Mouse (Mus musculus): ENCODE data around the gene Cfd. TPM values are rescaled to one million over a fixed set of nuclear protein-coding genes. Genes with fewer than 3 reads are reported as not detected.

The Cfd gene
- polyA plus RNA-seq, 1 experiment from 2014 or later = not detected

DNA sequence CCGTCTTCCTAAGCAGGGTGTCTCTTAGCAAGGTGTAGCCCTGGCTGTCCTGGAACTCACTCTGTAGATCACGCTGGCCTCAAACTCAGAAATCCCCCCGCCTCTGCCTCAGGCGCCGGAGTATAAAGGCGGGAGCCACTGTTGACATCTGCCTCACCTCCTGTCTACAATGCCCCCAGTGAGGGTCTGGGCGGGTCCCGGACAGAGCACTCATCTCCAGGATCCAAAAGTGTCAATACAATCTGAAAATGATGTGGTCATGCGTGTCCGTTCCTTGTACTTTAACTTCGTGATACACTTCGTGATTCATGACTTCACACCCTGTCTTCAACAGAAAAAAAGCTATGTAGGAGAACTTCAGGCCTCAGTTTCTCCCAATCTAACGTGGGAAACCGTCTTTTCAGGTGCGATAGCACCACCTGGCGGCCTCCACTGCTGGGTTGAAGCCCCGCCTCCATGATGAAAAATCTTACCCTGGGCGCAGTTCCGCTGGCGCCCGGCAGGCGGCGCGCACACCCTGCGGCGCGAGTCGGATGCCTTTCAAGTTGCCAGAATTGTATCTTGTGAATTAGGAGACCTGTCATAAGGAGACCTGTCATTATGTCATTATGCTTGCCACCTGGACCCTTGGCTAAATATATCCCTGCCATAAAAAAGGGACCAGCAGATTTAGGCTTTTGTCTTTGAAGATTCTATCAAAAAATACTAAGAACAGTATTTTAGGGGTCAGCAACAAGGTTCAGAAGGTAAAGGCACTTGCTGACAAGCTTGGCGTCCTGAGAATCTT, 34.5 kb downstream of the Cfd start:
- H3K9ac ChIP-seq (replicated peaks; ENCODE audit: low read depth, low read length) = no peak overlapping the region
- H3K27ac ChIP-seq (ENCODE audit: low read depth, low read length) = no peak overlapping the region
- H3K9me3 ChIP-seq (ENCODE audit: control insufficient read depth, low read length) = no peaks in the 10 kb centered on the region
- peaks cover 14% of the 10 kb centered on the region for H3K4me1 ChIP-seq (ENCODE audit: control insufficient read depth, insufficient read depth, low read length)
- H3K27me3 ChIP-seq (ENCODE audit: control insufficient read depth, insufficient read depth, low read length) = peaks cover 32% of the 10 kb centered on the region
- ATAC-seq (ENCODE audit: low read depth) = no peak
- 10% methylated on average over 29 of the region's 29 CpGs for WGBS
- no peak overlapping the region for H3K4me3 ChIP-seq (ENCODE audit: low read depth, low read length)
- no peaks in the 10 kb centered on the region for H3K36me3 ChIP-seq (ENCODE audit: control insufficient read depth, insufficient read depth, low read length)
- peak overlapping the region; percentile 83; the same call in 1 of the 2 replicates for H3K4me2 ChIP-seq (ENCODE audit: low read depth, low read length)

DNA sequence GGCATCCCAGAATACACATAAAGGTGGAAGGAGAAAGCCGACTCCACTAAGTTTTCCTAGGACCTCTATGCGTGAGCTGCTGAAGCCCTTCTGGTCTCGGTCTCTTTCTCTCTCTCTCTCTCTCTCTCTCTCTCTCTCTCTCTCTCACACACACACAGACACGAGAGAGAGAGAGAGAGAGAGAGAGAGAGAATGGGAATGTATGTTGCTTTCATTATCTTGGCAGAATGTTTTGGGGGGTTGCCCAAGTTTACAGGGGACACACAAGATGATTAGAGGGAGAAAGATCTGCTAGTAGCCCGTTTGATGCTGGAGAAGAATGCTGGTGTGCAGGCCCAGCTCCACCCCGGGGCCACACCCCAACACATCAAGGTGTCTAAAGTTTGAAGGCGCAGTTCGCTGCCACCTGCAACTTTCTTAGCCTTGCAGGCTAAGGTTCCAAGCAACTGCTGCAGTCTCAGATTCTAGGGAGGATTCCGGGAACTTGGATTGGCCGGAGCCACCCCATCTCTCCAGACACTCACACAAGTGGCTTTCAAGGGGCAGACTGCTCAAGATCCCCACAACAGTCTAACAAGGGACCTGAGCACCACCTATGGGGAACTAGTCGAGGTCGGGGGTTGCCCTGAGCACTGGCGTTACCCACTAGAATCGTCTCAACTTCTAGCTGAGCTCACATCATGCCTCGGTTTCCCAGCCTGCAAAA, 35.3 kb downstream of the Cfd start:
- H3K4me3 ChIP-seq (ENCODE audit: low read depth, low read length) = peak overlapping the region; percentile 88
- WGBS = 11% methylated on average over 15 of the region's 15 CpGs
- H3K36me3 ChIP-seq (ENCODE audit: control insufficient read depth, insufficient read depth, low read length) = 0 out of 2 replicates have a peak, but pooled peaks cover 2% of the 10 kb centered on the region
- peak overlapping the region; percentile 83 for H3K4me2 ChIP-seq (ENCODE audit: low read depth, low read length)
- no peak for ATAC-seq (ENCODE audit: low read depth)
- peaks cover 16% of the 10 kb centered on the region for H3K4me1 ChIP-seq (ENCODE audit: control insufficient read depth, insufficient read depth, low read length)
- H3K27me3 ChIP-seq (ENCODE audit: control insufficient read depth, insufficient read depth, low read length) = peaks cover 24% of the 10 kb centered on the region
- no peaks in the 10 kb centered on the region for H3K9me3 ChIP-seq (ENCODE audit: control insufficient read depth, low read length)
- no peak overlapping the region; the same call in 1 of the 2 replicates for H3K27ac ChIP-seq (ENCODE audit: low read depth, low read length)
- peak overlapping the region; percentile 91 for H3K9ac ChIP-seq (replicated peaks; ENCODE audit: low read depth, low read length)

DNA sequence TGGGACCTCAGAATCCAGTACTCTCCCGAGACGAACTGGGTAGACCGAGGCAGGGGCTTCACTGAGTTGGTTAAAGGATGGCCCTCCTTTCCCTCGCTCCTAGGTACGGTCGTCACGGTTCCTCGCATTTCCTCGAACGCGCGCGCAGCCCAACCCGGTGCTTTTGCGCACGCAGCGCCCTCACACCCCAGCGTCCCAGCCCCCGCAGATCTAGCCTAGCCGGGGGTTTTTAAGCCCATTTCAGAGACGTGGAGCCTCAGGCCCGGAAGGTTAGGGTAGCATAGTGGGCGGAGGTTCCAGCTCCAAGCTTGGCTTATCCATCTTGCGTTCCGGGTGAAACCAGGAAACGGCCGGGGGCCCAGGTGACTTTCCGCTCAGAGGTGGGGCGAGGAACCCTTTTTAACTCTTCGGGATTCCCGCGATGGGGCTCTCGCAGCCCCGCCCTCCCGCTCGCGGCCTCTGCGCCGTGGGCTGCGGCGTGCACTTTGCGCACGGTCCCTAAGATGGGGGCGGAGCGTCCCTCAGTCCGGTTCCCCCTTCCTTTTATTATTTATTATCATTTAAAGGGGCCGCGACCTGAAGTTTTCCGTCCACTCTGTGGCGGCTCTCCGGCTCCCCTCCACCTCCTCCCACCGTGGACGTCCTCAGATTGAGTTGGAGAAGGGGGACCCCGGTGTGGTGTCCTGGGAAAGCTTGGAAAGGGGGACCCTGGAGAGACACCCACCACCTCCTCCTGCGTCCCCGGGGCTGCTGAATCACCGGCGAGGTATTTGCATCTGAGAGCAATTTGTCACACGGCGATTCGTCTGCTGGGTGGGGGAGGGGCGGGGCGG, 36.1 kb downstream of the Cfd start, which contains the start of gene Arid3a:
TSS of gene Arid3a (plus strand) at position 553 of the 833 bp plus-strand sequence.
- WGBS = under 1% methylated on average over 63 of the region's 63 CpGs

DNA sequence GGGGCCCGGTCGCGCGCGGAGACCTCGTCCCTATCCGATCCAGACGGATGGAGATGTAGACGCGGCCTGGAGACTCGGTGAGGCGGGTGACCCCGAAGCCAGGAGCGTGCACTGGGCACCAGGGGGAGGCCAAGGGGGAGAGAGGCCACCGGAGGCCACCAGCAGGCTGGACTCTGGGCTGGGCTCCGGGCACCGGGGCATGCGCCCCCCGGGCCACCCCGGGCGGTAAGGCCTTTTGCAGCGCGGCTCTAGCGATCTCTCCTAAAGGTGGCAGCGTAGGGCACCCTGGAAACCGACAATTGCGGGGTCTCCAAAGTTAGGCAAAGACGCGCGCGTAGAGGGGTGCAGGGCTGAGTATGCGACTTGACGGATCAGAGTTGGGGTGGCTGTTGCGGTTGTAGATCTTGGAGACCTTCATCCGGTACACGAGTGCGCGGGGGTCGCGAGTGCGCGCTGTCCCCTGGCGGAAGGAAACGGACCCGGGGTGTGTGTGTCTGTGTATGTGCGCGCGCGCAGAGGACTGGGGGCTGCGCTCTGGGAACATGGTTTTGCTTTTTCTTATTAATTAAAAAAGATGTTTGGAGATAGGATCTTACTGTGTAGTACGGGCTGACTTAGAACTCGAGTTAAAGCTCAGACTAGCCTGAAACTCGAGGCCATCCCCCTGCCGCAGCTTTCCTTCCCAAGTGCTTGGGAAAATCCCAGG, 36.8 kb downstream of the Cfd start:
- H3K9ac ChIP-seq (replicated peaks; ENCODE audit: low read depth, low read length) = peak overlapping the region; percentile 91
- no peaks in the 10 kb centered on the region for H3K9me3 ChIP-seq (ENCODE audit: control insufficient read depth, low read length)
- peaks cover 17% of the 10 kb centered on the region for H3K4me1 ChIP-seq (ENCODE audit: control insufficient read depth, insufficient read depth, low read length)
- peaks cover 9% of the 10 kb centered on the region for H3K36me3 ChIP-seq (ENCODE audit: control insufficient read depth, insufficient read depth, low read length)
- WGBS = under 1% methylated on average over 54 of the region's 54 CpGs
- peaks cover 10% of the 10 kb centered on the region for H3K27me3 ChIP-seq (ENCODE audit: control insufficient read depth, insufficient read depth, low read length)
- peak overlapping the region; percentile 83 for H3K4me2 ChIP-seq (ENCODE audit: low read depth, low read length)
- peak; percentile 36 for ATAC-seq (ENCODE audit: low read depth)
- H3K27ac ChIP-seq (ENCODE audit: low read depth, low read length) = peak overlapping the region; percentile 92
- H3K4me3 ChIP-seq (ENCODE audit: low read depth, low read length) = peak overlapping the region; percentile 88

More for the DNA sequence above, 36.1 kb downstream of the Cfd start, which contains the start of gene Arid3a:
- ATAC-seq (ENCODE audit: low read depth) = peak; percentile 73
- H3K36me3 ChIP-seq (ENCODE audit: control insufficient read depth, insufficient read depth, low read length) = 0 out of 2 replicates have a peak, but pooled peaks cover 6% of the 10 kb centered on the region
- peak within 1 kb of the TSS; percentile 91 for H3K9ac ChIP-seq (replicated peaks; ENCODE audit: low read depth, low read length)
- H3K4me3 ChIP-seq (ENCODE audit: low read depth, low read length) = peak within 1 kb of the TSS; percentile 88
- peak within 1 kb of the TSS; percentile 83 for H3K4me2 ChIP-seq (ENCODE audit: low read depth, low read length)
- peak within 1 kb of the TSS; percentile 92 for H3K27ac ChIP-seq (ENCODE audit: low read depth, low read length)
- H3K9me3 ChIP-seq (ENCODE audit: control insufficient read depth, low read length) = no peaks in the 10 kb centered on the region
- H3K27me3 ChIP-seq (ENCODE audit: control insufficient read depth, insufficient read depth, low read length) = peaks cover 17% of the 10 kb centered on the region
- H3K4me1 ChIP-seq (ENCODE audit: control insufficient read depth, insufficient read depth, low read length) = peaks cover 15% of the 10 kb centered on the region

DNA sequence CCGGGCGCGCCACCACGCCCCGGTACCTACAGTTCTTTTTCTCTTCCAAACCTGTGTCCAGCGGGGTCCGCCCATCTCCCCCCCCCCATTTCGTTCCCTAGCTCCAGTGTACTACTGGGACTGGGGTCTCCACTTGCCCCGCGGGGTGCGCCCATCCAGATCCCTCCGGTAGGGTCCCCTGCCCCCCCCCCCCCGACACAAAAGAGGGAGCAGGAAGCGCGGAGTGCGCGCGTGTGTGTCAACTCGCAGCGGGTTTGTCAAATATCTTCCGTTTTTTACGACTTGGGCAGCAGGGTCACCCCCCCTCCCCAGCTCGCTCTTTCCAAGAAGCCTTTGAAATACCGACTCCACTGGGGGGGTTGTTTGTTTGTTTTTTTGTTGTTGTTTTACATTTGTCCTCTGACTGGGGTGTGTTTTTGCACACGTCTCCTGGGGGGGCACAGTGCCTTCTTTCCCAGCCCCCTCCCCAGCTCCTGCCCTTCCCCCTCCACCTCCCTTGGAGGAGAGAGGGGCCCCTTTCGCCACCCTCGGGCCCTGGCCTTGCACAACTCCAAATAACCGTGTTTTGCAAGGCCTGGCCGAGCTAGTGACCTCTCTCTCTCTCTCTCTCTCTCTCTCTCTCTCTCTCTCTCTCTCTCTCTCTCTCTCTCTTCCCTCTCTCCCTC, 37.5 kb downstream of the Cfd start:
- Histone ChIP-seq H3K36me3 (ENCODE audit: control insufficient read depth, insufficient read depth, low read length) (peaks cover 13% of the 10 kb centered on the region), H3K4me1 (ENCODE audit: control insufficient read depth, insufficient read depth, low read length) (peaks cover 22% of the 10 kb centered on the region), H3K27me3 (ENCODE audit: control insufficient read depth, insufficient read depth, low read length) (peaks cover 3% of the 10 kb centered on the region; the same call in 1 of the 2 replicates), H3K4me3 (ENCODE audit: low read depth, low read length) (peak overlapping the region; percentile 88), H3K9me3 (ENCODE audit: control insufficient read depth, low read length) (no peaks in the 10 kb centered on the region), H3K9ac (replicated peaks; ENCODE audit: low read depth, low read length) (peak overlapping the region; percentile 91), H3K4me2 (ENCODE audit: low read depth, low read length) (peak overlapping the region; percentile 83), H3K27ac (ENCODE audit: low read depth, low read length) (peak overlapping the region; percentile 92)
- no peak for ATAC-seq (ENCODE audit: low read depth)
- WGBS = 0% methylated on average over 28 of the region's 29 CpGs

DNA sequence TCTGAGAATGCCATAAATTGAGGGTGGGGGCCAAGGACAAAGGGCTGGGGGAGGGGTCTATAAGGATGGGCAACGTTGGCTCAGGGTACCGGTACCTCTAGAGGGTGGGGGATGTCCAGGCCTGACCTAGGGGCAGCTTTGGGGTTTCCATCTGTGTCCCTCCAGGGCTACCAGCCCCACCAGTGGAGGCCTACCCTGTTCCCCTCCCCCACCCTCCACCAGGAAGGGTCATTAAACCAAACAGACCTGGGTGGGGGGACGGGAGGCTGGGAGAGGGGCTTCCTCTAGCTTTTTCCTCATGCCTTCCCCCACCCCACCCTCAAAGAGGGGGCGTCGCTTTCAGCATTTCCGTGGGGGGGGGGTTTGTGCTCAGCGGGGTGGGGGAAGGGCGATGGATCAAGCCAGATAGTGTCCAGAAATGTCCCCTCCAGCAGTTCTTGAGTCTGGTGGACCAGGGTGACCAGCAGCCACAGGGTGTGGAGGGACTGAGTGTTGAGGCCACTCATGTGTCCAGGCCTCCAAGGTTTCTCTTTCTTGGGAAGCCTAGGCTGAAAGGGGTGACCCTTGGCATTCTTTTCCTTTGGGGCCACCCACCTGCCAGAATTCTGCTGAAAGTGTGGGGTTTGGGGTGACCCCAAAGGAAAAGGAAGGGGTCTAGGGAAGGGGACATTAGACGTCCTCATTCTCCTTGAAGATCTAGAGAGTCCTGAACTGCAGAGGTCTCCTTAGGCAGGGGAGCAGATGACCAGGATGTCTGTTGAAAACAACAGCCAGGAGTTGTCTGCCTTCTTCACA, 38.5 kb downstream of the Cfd start:
- WGBS = 12% methylated on average over 9 of the region's 9 CpGs
- Histone ChIP-seq H3K9me3 (ENCODE audit: control insufficient read depth, low read length) (no peaks in the 10 kb centered on the region), H3K36me3 (ENCODE audit: control insufficient read depth, insufficient read depth, low read length) (peaks cover 13% of the 10 kb centered on the region), H3K4me1 (ENCODE audit: control insufficient read depth, insufficient read depth, low read length) (peaks cover 28% of the 10 kb centered on the region), H3K4me3 (ENCODE audit: low read depth, low read length) (peak overlapping the region; percentile 88), H3K4me2 (ENCODE audit: low read depth, low read length) (peak overlapping the region; percentile 83), H3K27me3 (ENCODE audit: control insufficient read depth, insufficient read depth, low read length) (no peaks in the 10 kb centered on the region), H3K27ac (ENCODE audit: low read depth, low read length) (peak overlapping the region; percentile 62; the same call in 1 of the 2 replicates), H3K9ac (replicated peaks; ENCODE audit: low read depth, low read length) (peak overlapping the region; percentile 91)
- ATAC-seq (ENCODE audit: low read depth) = no peak

DNA sequence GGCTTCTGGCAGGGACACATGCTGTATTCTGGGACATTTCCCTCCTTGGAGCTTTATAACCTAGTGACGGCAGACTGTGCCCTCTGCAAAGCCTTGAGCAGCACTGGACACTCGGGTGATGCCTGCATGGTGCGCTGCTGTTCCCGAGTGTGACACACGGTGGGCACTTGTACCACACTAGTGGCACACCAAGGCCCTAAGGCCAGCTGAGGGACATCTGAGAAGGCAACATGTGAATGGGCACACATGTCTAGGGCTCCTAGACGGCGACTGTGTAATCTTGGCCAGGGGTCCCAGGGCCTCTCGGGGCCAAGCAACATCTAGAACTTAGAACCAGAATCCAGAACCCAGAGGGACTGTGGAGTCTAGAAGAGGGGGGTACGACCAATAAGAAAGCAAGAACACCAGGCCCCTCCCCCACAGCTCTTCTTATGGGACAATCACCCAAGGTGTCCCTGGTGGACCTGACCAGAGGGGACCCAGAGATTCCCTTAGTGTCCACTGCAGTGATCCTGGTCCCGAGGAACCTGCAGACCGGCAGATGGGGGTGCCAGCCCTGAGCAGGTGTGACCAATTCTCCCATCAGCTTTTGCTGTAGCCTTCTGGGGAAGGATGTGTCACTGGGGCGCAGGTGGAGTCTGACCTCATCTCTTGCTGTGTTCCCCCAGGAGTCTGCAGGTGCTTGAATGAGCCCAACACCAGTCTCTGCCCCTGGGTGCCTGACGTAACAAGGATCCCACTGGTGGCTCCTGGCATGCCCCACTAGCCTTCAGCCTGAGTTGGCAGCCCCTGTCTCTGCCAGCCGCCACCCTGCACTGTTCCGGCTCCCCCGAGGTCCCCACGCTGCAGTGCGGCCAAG, 39.5 kb downstream of the Cfd start:
- Histone ChIP-seq H3K9ac (replicated peaks; ENCODE audit: low read depth, low read length) (0 out of 2 replicates have a peak overlapping the region, but pooled peaks have one; percentile 21), H3K27ac (ENCODE audit: low read depth, low read length) (0 out of 2 replicates have a peak overlapping the region, but pooled peaks have one; percentile 7), H3K9me3 (ENCODE audit: control insufficient read depth, low read length) (no peaks in the 10 kb centered on the region), H3K4me2 (ENCODE audit: low read depth, low read length) (peak overlapping the region; percentile 83; the same call in 1 of the 2 replicates), H3K4me1 (ENCODE audit: control insufficient read depth, insufficient read depth, low read length) (peaks cover 28% of the 10 kb centered on the region), H3K4me3 (ENCODE audit: low read depth, low read length) (no peak overlapping the region; the same call in 1 of the 2 replicates), H3K36me3 (ENCODE audit: control insufficient read depth, insufficient read depth, low read length) (peaks cover 13% of the 10 kb centered on the region), H3K27me3 (ENCODE audit: control insufficient read depth, insufficient read depth, low read length) (no peaks in the 10 kb centered on the region)
- WGBS = 80% methylated on average over 18 of the region's 18 CpGs
- ATAC-seq (ENCODE audit: low read depth) = no peak
